Mouse (Mus musculus): ENCODE data around the gene Lsamp.

The Lsamp gene

DNA sequence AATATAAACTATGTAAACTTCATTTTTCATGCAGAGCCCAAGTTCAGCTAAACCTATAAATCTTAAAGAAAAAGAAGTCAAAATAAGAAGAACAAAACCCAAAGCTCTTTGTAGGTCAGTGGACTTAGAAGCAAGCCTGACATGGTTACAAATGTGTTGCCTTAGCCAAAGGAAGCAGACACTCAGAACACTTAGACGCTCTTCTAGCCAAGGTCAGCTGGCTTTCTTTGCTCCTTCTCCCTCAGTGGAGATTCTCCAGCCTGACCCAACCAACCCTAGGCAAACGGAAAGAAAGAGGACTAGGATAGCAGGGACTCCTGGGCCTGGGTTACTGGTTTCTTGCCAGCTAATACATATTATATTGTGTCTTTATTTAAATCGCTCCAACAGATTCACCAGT is 2194.7 kb downstream of the Lsamp start:
- DNase-seq (ENCODE audit: low read depth, low spot score): no peak

DNA sequence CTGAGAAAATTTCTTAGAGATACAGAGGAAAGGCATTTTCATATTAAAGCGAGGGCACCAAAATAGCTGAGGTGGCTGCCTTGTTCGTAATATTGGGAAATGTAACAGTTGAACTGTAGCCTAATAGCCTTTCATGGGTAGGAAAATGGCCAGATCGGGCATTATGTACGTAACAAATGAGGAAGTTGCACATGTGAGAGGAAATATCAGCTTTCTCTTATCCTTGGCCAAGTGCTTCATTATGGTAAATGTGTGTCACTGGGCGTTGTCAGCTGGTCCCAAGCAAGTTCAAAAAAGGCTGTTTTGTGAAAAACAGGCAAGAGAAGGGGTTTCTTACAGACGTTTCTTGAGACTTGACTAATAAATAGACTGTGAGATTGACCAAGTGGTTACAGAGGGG is 2195.9 kb downstream of the Lsamp start:
- no peak for DNase-seq (ENCODE audit: low read depth, low spot score)

DNA sequence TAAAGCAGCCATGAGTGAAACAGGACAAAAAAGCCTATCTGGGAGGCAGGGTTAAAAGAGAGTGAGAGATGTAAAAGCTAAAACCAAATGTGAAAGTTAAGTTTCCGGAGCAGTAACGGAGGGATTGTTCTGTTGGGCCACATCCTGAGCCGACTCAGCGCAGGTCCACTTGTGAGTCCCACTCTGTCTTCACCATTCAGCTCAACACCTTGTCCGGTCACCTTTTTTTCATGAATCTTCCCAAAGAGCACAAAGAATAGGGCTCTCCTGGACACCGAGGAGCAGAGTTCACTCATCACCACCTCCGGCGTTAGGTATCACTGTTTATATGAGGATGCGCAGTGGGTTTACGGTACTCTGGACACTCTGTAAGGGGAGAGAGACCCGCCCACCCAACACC is 2196.3 kb downstream of the Lsamp start:
- no peak for DNase-seq (ENCODE audit: low read depth, low spot score)

DNA sequence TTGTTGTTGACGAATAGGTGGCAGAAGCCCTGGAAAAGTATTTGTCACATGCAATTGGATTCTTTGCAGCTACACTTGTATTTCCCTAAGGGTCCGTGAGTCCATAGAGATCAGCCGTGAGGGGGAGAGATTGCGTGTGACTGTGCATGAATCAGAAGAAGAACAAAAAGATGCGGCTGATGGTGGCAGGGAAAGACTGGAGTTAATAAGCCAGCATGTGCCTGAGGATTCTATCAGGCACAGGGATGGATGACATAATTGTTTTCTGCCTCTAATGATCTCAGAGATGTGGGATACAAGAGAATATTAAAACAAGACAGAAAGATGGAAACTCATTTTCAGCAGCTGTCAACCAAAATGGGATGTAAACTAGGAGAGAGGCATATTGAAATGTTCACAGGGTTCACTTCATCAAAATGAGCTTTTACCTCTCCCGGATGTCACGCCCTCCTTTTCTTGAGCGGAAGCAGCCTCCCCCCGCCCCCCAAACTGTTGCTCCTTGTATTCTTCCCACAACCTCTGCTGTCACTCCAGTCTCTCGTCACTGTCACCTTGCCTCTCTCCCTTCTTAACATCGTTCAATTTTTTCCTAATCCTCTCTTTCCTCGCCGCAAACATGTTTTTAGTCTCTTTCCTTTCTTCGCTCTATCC is 2205.4 kb downstream of the Lsamp start:
- DNase-seq (ENCODE audit: low read depth, low spot score): no peak

DNA sequence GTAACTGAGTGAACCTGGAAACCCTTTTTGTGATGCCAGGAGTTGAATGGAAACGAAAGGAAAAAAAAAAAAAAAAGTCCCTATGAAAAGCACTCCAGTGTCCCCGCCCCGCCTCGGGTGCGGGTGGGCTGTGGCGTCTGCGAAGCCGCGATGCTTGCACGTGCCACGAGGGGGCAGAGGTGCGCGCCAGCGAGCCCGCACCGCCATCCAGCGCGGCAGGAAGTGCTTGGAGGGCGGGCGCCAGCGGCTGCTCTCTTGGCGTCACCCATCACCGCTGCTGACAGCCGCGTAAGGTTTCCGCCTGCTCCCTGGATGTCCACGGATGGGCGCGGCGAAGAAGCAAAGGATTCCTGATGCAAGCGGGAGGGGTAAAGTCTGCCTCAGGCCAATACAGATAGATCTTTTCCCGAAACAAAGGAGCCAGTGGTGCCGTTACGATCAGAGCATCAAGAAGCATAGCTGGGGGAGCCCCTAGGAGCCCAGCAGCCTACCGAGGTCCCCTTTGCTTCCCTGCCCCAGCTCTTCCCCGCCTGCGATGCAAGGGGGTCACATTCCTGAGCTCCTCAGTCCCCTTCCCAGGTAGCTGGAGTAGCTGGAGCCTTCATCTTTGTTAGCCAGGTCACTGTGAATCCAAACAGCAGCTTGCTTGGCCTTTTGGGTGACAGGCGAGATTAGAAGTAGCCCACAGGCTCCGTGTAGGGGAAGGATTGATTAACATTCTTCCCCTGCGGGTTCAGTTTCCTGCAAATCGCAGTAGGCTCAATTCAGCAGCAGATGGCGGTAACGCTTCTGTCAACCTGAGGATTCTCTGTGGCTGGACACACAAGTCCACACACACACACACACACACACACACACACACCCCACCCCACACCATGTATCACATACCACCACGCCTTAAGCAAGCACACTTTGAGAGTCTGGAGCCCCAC is 2206.2 kb downstream of the Lsamp start:
- DNase-seq (ENCODE audit: low read depth, low spot score): peak; percentile 75
